In genomic region chr16:5263926-5264325, GRCm38 (mm10) we compare ENCODE assay signal across 22 mouse cellular contexts. TPM values are rescaled to one million over a fixed set of nuclear protein-coding genes. Genes with fewer than 3 reads are reported as not detected.
DNase-seq lines count a peak whose midpoint lies in the region; ATAC-seq lines count a peak whose summit lies in the region.
"Had no signal": no experiment of that assay in that cellular context is flagged by ENCODE, and none has a peak within 500 bp of the region (broad histone marks: within the 10 kb centered on the region; RNA-seq: fewer than 3 reads in every experiment).

No protein-coding gene starts in this region.

- H3K27me3 ChIP-seq in forebrain, embryonic 11.5 days (ENCODE audit: control insufficient read depth, insufficient read depth, low read length): no peaks in the 10 kb centered on the region
- no peaks in the 10 kb centered on the region for H3K27me3 ChIP-seq in forebrain, embryonic 12.5 days
- no peaks in the 10 kb centered on the region for H3K27me3 ChIP-seq in limb, embryonic 12.5 days
- H3K27me3 ChIP-seq in limb, embryonic 10.5 days (ENCODE audit: low read depth, poor library complexity, severe bottlenecking): no peaks in the 10 kb centered on the region
- no peaks in the 10 kb centered on the region for H3K27me3 ChIP-seq in embryonic facial prominence, embryonic 13.5 days
- no peaks in the 10 kb centered on the region for H3K27me3 ChIP-seq in limb, embryonic 15.5 days
- H3K27me3 ChIP-seq: embryonic facial prominence, embryonic 15.5 days; forebrain, embryonic 13.5 days; forebrain, embryonic 15.5 days had no signal

- no peak overlapping the region for H3K4me2 ChIP-seq in forebrain, embryonic 11.5 days (ENCODE audit: low read depth, low read length, severe bottlenecking)
- H3K4me2 ChIP-seq in forebrain, embryonic 12.5 days: no peak overlapping the region
- H3K4me2 ChIP-seq in limb, embryonic 12.5 days: no peak overlapping the region
- H3K4me2 ChIP-seq in embryonic facial prominence, embryonic 13.5 days: no peak overlapping the region
- H3K4me2 ChIP-seq in limb, embryonic 15.5 days: no peak overlapping the region
- H3K4me2 ChIP-seq: embryonic facial prominence, embryonic 15.5 days; forebrain, embryonic 13.5 days; forebrain, embryonic 15.5 days had no signal

- no peak overlapping the region for H3K9ac ChIP-seq in forebrain, embryonic 11.5 days (ENCODE audit: low read length)
- H3K9ac ChIP-seq in forebrain, embryonic 12.5 days: no peak overlapping the region
- no peak overlapping the region for H3K9ac ChIP-seq in limb, embryonic 12.5 days (replicated peaks)
- H3K9ac ChIP-seq in embryonic facial prominence, embryonic 13.5 days: no peak overlapping the region
- no peak overlapping the region for H3K9ac ChIP-seq in limb, embryonic 15.5 days
- H3K9ac ChIP-seq: embryonic facial prominence, embryonic 15.5 days; forebrain, embryonic 13.5 days; forebrain, embryonic 15.5 days; forebrain, postnatal 0 days had no signal

- H3K36me3 ChIP-seq in forebrain, embryonic 11.5 days (ENCODE audit: control insufficient read depth, insufficient read depth, low read length): no peaks in the 10 kb centered on the region
- no peaks in the 10 kb centered on the region for H3K36me3 ChIP-seq in forebrain, embryonic 12.5 days (replicated peaks)
- H3K36me3 ChIP-seq in limb, embryonic 12.5 days: no peaks in the 10 kb centered on the region
- no peaks in the 10 kb centered on the region for H3K36me3 ChIP-seq in limb, embryonic 10.5 days
- no peaks in the 10 kb centered on the region for H3K36me3 ChIP-seq in embryonic facial prominence, embryonic 13.5 days
- H3K36me3 ChIP-seq in limb, embryonic 15.5 days: no peaks in the 10 kb centered on the region
- H3K36me3 ChIP-seq: embryonic facial prominence, embryonic 15.5 days; forebrain, embryonic 15.5 days had no signal

- WGBS in forebrain, embryonic 11.5 days: 85% methylated on average over 7 of the region's 7 CpGs
- 86% methylated on average over 7 of the region's 7 CpGs for WGBS in forebrain, embryonic 12.5 days
- 81% methylated on average over 7 of the region's 7 CpGs for WGBS in limb, embryonic 12.5 days
- 81% methylated on average over 7 of the region's 7 CpGs for WGBS in limb, embryonic 10.5 days
- WGBS in embryonic facial prominence, embryonic 13.5 days: 76% methylated on average over 7 of the region's 7 CpGs
- 76% methylated on average over 7 of the region's 7 CpGs for WGBS in limb, embryonic 15.5 days

- H3K27ac ChIP-seq in forebrain, embryonic 11.5 days (ENCODE audit: low read depth, low read length): no peak overlapping the region
- H3K27ac ChIP-seq in forebrain, embryonic 12.5 days: no peak overlapping the region
- no peak overlapping the region for H3K27ac ChIP-seq in limb, embryonic 12.5 days
- no peak overlapping the region for H3K27ac ChIP-seq in limb, embryonic 10.5 days
- H3K27ac ChIP-seq in embryonic facial prominence, embryonic 13.5 days: no peak overlapping the region
- peak overlapping the region; percentile 22; the same call in 1 of the 2 replicates for H3K27ac ChIP-seq in limb, embryonic 15.5 days
- H3K27ac ChIP-seq: embryonic facial prominence, embryonic 15.5 days; forebrain, embryonic 13.5 days; forebrain, embryonic 15.5 days had no signal

- peak; percentile 27 for DNase-seq in forebrain, embryonic 11.5 days (ENCODE audit: low spot score)
- DNase-seq in limb, embryonic 10.5 days (ENCODE audit: low spot score): no peak
- DNase-seq in testis, postnatal 14 days (ENCODE audit: low spot score): no peak
- no peak for DNase-seq in lung, postnatal 36 days
- DNase-seq: adrenal gland, adult 2 months; adrenal gland, postnatal 10 days; adrenal gland, postnatal 25 days; cerebellum, adult 11 months; cerebellum, adult 18-20 months; cerebellum, adult 8-10 months; cerebellum, adult 9-11 months; cerebellum, postnatal 14 days; cerebellum, postnatal 36 days; embryo, embryonic 11 days; forebrain, postnatal 0 days had no signal

- no peak for ATAC-seq in forebrain, embryonic 11.5 days (replicated peaks; ENCODE audit: low FRiP score)
- no peak for ATAC-seq in forebrain, embryonic 12.5 days (ENCODE audit: low FRiP score)
- ATAC-seq in limb, embryonic 12.5 days (ENCODE audit: insufficient number of reproducible peaks, insufficient read depth, low FRiP score, low TSS enrichment, low read depth): peak; percentile 26; the same call in 1 of the 2 replicates
- ATAC-seq in embryonic facial prominence, embryonic 13.5 days (ENCODE audit: insufficient number of reproducible peaks, insufficient read depth, low FRiP score, low TSS enrichment, low read depth): 0 out of 2 replicates have a peak, but pooled peaks have one; percentile 64
- no peak for ATAC-seq in limb, embryonic 15.5 days (ENCODE audit: insufficient number of reproducible peaks, low FRiP score, low TSS enrichment, low read depth)
- ATAC-seq: forebrain, embryonic 13.5 days; forebrain, embryonic 15.5 days; forebrain, postnatal 0 days had no signal

- H3K9me3 ChIP-seq in forebrain, embryonic 11.5 days (ENCODE audit: control insufficient read depth, low read length): no peaks in the 10 kb centered on the region
- H3K9me3 ChIP-seq in forebrain, embryonic 12.5 days: 0 out of 2 replicates have a peak, but pooled peaks cover 4% of the 10 kb centered on the region
- H3K9me3 ChIP-seq in limb, embryonic 12.5 days: peaks cover 9% of the 10 kb centered on the region; the same call in 1 of the 2 replicates
- H3K9me3 ChIP-seq in limb, embryonic 10.5 days (replicated peaks): no peaks in the 10 kb centered on the region
- no peaks in the 10 kb centered on the region for H3K9me3 ChIP-seq in embryonic facial prominence, embryonic 13.5 days
- no peaks in the 10 kb centered on the region for H3K9me3 ChIP-seq in limb, embryonic 15.5 days
- H3K9me3 ChIP-seq: forebrain, embryonic 15.5 days had no signal

- no peak overlapping the region for H3K4me3 ChIP-seq in forebrain, embryonic 11.5 days (ENCODE audit: low read depth, low read length)
- H3K4me3 ChIP-seq in forebrain, embryonic 12.5 days (replicated peaks): no peak overlapping the region
- no peak overlapping the region for H3K4me3 ChIP-seq in limb, embryonic 12.5 days (replicated peaks)
- H3K4me3 ChIP-seq in limb, embryonic 10.5 days: no peak overlapping the region
- H3K4me3 ChIP-seq in embryonic facial prominence, embryonic 13.5 days: no peak overlapping the region
- H3K4me3 ChIP-seq in limb, embryonic 15.5 days: no peak overlapping the region
- H3K4me3 ChIP-seq: embryonic facial prominence, embryonic 15.5 days; forebrain, embryonic 13.5 days; forebrain, embryonic 15.5 days had no signal

- no peaks in the 10 kb centered on the region for H3K4me1 ChIP-seq in forebrain, embryonic 11.5 days (replicated peaks; ENCODE audit: control insufficient read depth, insufficient read depth, low read length)
- no peaks in the 10 kb centered on the region for H3K4me1 ChIP-seq in forebrain, embryonic 12.5 days
- H3K4me1 ChIP-seq in limb, embryonic 12.5 days (replicated peaks): peaks cover 6% of the 10 kb centered on the region; the same call in 1 of the 2 replicates
- H3K4me1 ChIP-seq in limb, embryonic 10.5 days: peaks cover 7% of the 10 kb centered on the region; the same call in 1 of the 2 replicates
- H3K4me1 ChIP-seq in embryonic facial prominence, embryonic 13.5 days: peaks cover 10% of the 10 kb centered on the region
- peaks cover 7% of the 10 kb centered on the region for H3K4me1 ChIP-seq in limb, embryonic 15.5 days
- H3K4me1 ChIP-seq: forebrain, embryonic 13.5 days; forebrain, embryonic 15.5 days had no signal

RNA-seq across cellular contexts. Expression of gene Eef2kmt, which starts 8.1 kb away (rescaled TPM):
- polyA plus RNA-seq in forebrain, embryonic 11.5 days (2014; fragmentation: Nextera tagmentation; extraction: Ambion mirVana): 15.9 and 16.1 TPM in 2 replicates
- polyA plus RNA-seq in forebrain, embryonic 12.5 days (2016; fragmentation: Nextera tagmentation; extraction: Ambion mirVana): 10.2 and 11.2 TPM in 2 replicates
- 14.3 and 16.8 TPM in 2 replicates for polyA plus RNA-seq in limb, embryonic 12.5 days (2016; fragmentation: Nextera tagmentation; extraction: Ambion mirVana)
- 18.2 and 19.4 TPM in 2 replicates for polyA plus RNA-seq in limb, embryonic 10.5 days (2016; fragmentation: Nextera tagmentation; extraction: Ambion mirVana)
- polyA plus RNA-seq in embryonic facial prominence, embryonic 13.5 days (2015; fragmentation: Nextera tagmentation; extraction: Ambion mirVana): 17.0 and 20.3 TPM in 2 replicates
- 25.1 and 29.2 TPM in 2 replicates for polyA plus RNA-seq in limb, embryonic 15.5 days (2015; fragmentation: Nextera tagmentation; extraction: Ambion mirVana)

RNA-seq across cellular contexts. Expression of gene Alg1, which starts 30.5 kb away (rescaled TPM):
- polyA plus RNA-seq in forebrain, embryonic 11.5 days (2014; fragmentation: Nextera tagmentation; extraction: Ambion mirVana): 22.1 and 23.7 TPM in 2 replicates
- 24.4 and 27.1 TPM in 2 replicates for polyA plus RNA-seq in forebrain, embryonic 12.5 days (2016; fragmentation: Nextera tagmentation; extraction: Ambion mirVana)
- polyA plus RNA-seq in limb, embryonic 12.5 days (2016; fragmentation: Nextera tagmentation; extraction: Ambion mirVana): 27.8 and 28.2 TPM in 2 replicates
- 25.9 and 29.9 TPM in 2 replicates for polyA plus RNA-seq in limb, embryonic 10.5 days (2016; fragmentation: Nextera tagmentation; extraction: Ambion mirVana)
- polyA plus RNA-seq in embryonic facial prominence, embryonic 13.5 days (2015; fragmentation: Nextera tagmentation; extraction: Ambion mirVana): 31.2 and 38.1 TPM in 2 replicates
- 34.4 and 39.3 TPM in 2 replicates for polyA plus RNA-seq in limb, embryonic 15.5 days (2015; fragmentation: Nextera tagmentation; extraction: Ambion mirVana)

RNA-seq across cellular contexts. Expression of gene AU021092, which starts 41.8 kb away (rescaled TPM):
- 4.4 and 4.5 TPM in 2 replicates for polyA plus RNA-seq in forebrain, embryonic 11.5 days (2014; fragmentation: Nextera tagmentation; extraction: Ambion mirVana)
- 4.7 and 5.9 TPM in 2 replicates for polyA plus RNA-seq in forebrain, embryonic 12.5 days (2016; fragmentation: Nextera tagmentation; extraction: Ambion mirVana)
- 1.2 and 1.4 TPM in 2 replicates for polyA plus RNA-seq in limb, embryonic 12.5 days (2016; fragmentation: Nextera tagmentation; extraction: Ambion mirVana)
- 0.60 and 1.4 TPM in 2 replicates for polyA plus RNA-seq in limb, embryonic 10.5 days (2016; fragmentation: Nextera tagmentation; extraction: Ambion mirVana)
- polyA plus RNA-seq in embryonic facial prominence, embryonic 13.5 days (2015; fragmentation: Nextera tagmentation; extraction: Ambion mirVana): 1.7 and 2.9 TPM in 2 replicates
- polyA plus RNA-seq in limb, embryonic 15.5 days (2015; fragmentation: Nextera tagmentation; extraction: Ambion mirVana): 3.6 and 3.8 TPM in 2 replicates

Comparison
In these comparisons a context has a peak if more than half of its experiments do, and no peak if none do; other contexts are left out.
1. ATAC-seq: peak in limb, embryonic 12.5 days (single experiment) and embryonic facial prominence, embryonic 13.5 days (single experiment); none in forebrain, embryonic 11.5 days (single experiment), forebrain, embryonic 12.5 days (single experiment) and limb, embryonic 15.5 days (single experiment).